Mouse (Mus musculus): Measurements from ENCODE around the gene Xab2.

DNA sequence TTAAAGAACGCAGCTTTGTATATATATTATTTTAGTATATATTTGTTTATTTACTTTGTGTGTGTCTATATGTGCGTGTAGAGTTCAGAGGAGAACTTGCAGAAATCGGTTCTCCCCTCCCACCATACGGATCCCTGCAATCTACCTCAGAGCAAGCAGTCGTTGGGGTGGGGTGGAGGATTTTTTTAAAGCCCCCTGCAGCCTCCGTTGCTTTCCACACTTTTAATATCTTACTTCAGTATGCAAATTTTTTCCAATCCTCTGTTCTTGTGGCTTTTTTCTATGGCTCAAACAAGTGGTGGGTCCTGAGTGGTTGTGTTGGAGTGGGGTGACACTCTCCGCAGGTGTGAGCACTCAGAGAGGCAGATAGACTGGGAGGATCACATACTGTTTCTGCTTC is 52.7 kb downstream of the Xab2 start:
- no peak for TF ChIP-seq POLR2A (IDR thresholded peaks at IDR 0.05; ENCODE audit: control insufficient read depth, extremely low read depth, insufficient read depth, low read length, poor library complexity)
- no peak for TF ChIP-seq CTCF (IDR thresholded peaks at IDR 0.05; ENCODE audit: borderline replicate concordance, control insufficient read depth, extremely low read depth, insufficient read depth, low read length, poor library complexity)

Measured in thymus, adult 2 months (tissue).